Mouse (Mus musculus) midbrain, embryonic 12.5 days (tissue): Measurements from ENCODE around the gene Stard3. TPM values are rescaled to one million over a fixed set of nuclear protein-coding genes. Genes with fewer than 3 reads are reported as not detected.

ENCODE experiments used
- ATAC-seq: fragments of 200-750 bp; cut with Nextera tagmentation; 2 replicates; pipeline ENCODE4 v1.8.0; 2017; ENCODE audit warnings: low read depth, moderate TSS enrichment, moderate library complexity; ENCODE audit not compliant: low FRiP score
- H3K27ac ChIP-seq: fragments of 300-500 bp; sonication (generic); replicated peaks from 2 replicates; pipeline ENCODE4 v1.5.1; 2016; ENCODE audit warnings: mild to moderate bottlenecking
- H3K27me3 ChIP-seq: fragments of 300-500 bp; sonication (generic); 2 replicates; pipeline ENCODE4 v1.6.1; 2016; ENCODE audit warnings: mild to moderate bottlenecking
- H3K36me3 ChIP-seq: fragments of 300-500 bp; sonication (generic); 2 replicates; pipeline ENCODE4 v1.6.1; 2016
- H3K4me1 ChIP-seq: fragments of 300-500 bp; sonication (generic); 2 replicates; pipeline ENCODE4 v1.6.1; 2016
- H3K4me2 ChIP-seq: fragments of 300-500 bp; sonication (generic); replicated peaks from 2 replicates; pipeline ENCODE4 v1.6.1; 2016; ENCODE audit warnings: mild to moderate bottlenecking, moderate library complexity
- H3K4me3 ChIP-seq: fragments of 300-500 bp; sonication (generic); 2 replicates; pipeline ENCODE4 v1.5.1; 2016; ENCODE audit warnings: mild to moderate bottlenecking
- H3K9ac ChIP-seq: fragments of 300-500 bp; sonication (generic); replicated peaks from 2 replicates; pipeline ENCODE4 v1.6.1; 2016; ENCODE audit warnings: mild to moderate bottlenecking, moderate library complexity
- H3K9me3 ChIP-seq: fragments of 300-500 bp; sonication (generic); 2 replicates; pipeline ENCODE4 v1.6.1; 2016; ENCODE audit warnings: mild to moderate bottlenecking
- WGBS: fragments of 180-500 bp; shearing (Covaris S2); methylation state at CpG from one replicate; pipeline ENCODE4 v1.1.7; 2016; 5-methylcytosine and 5-hydroxymethylcytosine counted together
- polyA plus RNA-seq: library from polyadenylated mRNA; unstranded; fragments of >200 nt; fragmentation: Nextera tagmentation; extraction: Ambion mirVana; gene quantifications from 2 replicates; pipeline ENCODE4 v1.2.1, GENCODE M21; 2016

Stard3 gene
- polyA plus RNA-seq, 1 experiment from 2014 or later, result 52.0 TPM

DNA sequence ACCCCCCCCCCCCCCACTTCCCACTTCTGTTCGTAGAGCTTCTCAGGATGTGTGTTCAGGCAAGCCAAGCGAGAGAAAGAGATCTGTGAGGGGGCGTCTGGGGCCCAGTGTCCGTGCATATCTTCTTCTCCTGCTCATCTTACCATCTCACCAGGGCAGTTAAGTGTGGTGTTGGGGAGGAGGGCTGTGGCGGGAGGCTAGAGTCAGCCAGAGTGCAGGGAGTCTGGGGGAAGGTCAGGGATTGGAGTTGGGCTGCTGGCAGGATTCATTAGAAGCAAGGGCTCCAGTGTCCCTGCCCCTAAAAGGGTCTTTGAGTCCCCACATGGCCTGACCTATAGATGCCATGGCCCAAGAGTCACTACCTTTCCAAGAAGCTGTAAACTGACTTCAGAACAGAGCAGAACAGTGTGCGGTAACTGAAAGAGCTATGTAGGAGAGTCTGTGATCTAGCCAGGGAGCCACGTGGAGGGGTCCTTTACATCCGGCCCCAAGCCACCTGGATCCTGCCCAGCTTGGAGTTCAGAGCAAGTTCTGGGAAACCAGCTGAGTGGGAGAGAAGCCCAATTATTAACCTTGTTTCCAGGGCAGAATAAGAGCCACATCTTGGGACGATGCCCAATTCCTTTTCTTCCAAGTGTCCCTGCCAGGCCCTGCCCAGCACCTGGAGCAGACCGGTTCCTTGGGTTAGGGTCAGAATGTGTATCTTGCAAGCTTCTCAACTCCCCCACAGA is 34.9 kb upstream of the Stard3 start:
- H3K36me3 ChIP-seq, result no peaks in the 10 kb centered on the region
- no peak overlapping the region for H3K4me2 ChIP-seq
- H3K27ac ChIP-seq, result no peak overlapping the region
- no peaks in the 10 kb centered on the region for H3K9me3 ChIP-seq
- H3K4me1 ChIP-seq, result peaks cover 21% of the 10 kb centered on the region
- H3K27me3 ChIP-seq, result peaks cover 98% of the 10 kb centered on the region
- no peak overlapping the region for H3K9ac ChIP-seq
- WGBS, result 3% methylated on average over 9 of the region's 10 CpGs
- ATAC-seq, result no peak
- no peak overlapping the region for H3K4me3 ChIP-seq

DNA sequence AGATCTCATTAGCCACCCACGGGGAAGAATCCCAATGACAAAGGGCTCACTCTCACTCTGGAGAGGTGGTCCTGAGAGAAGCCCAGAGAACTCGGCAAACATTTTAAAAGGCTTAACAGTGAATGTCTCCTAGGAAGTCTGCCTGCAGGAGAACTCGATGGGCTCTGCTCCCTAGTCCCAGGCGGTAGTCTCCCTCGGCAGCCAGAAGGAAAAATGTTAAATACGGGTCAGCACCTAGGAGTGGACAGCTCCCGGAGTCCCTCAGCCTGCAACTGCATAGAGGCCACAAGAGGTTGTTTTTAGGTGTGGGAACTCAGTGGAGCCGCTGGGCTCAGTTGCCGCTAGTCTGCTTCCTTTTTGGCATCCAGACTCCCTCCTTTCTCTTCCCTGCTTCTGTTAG is 34.2 kb upstream of the Stard3 start:
- peaks cover 98% of the 10 kb centered on the region for H3K27me3 ChIP-seq
- no peaks in the 10 kb centered on the region for H3K36me3 ChIP-seq
- H3K4me3 ChIP-seq, result no peak overlapping the region
- ATAC-seq, result no peak
- H3K9ac ChIP-seq, result no peak overlapping the region
- H3K9me3 ChIP-seq, result no peaks in the 10 kb centered on the region
- no peak overlapping the region for H3K4me2 ChIP-seq
- no peak overlapping the region for H3K27ac ChIP-seq
- WGBS, result under 1% methylated on average over 9 of the region's 9 CpGs
- H3K4me1 ChIP-seq, result peaks cover 27% of the 10 kb centered on the region

- no peak for ATAC-seq
- Histone ChIP-seq H3K27ac (no peak overlapping the region), H3K27me3 (peaks cover 98% of the 10 kb centered on the region), H3K4me1 (peaks cover 29% of the 10 kb centered on the region), H3K4me3 (no peak overlapping the region), H3K4me2 (no peak overlapping the region), H3K9ac (no peak overlapping the region), H3K9me3 (no peaks in the 10 kb centered on the region), H3K36me3 (no peaks in the 10 kb centered on the region)
- WGBS, result 5% methylated on average over 14 of the region's 14 CpGs
Observed at GRCm38 (mm10) chr11:98325191-98325820, 32.9 kb upstream of the Stard3 start.

GRCm38 (mm10) chr11:98325821-98326218 is 32.3 kb upstream of the Stard3 start:
- no peaks in the 10 kb centered on the region for H3K9me3 ChIP-seq
- no peaks in the 10 kb centered on the region for H3K36me3 ChIP-seq
- H3K4me2 ChIP-seq, result no peak overlapping the region
- peaks cover 98% of the 10 kb centered on the region for H3K27me3 ChIP-seq
- no peak overlapping the region for H3K4me3 ChIP-seq
- peaks cover 28% of the 10 kb centered on the region for H3K4me1 ChIP-seq
- no peak for ATAC-seq
- no peak overlapping the region for H3K27ac ChIP-seq
- 3% methylated on average over 21 of the region's 22 CpGs for WGBS
- H3K9ac ChIP-seq, result no peak overlapping the region

DNA sequence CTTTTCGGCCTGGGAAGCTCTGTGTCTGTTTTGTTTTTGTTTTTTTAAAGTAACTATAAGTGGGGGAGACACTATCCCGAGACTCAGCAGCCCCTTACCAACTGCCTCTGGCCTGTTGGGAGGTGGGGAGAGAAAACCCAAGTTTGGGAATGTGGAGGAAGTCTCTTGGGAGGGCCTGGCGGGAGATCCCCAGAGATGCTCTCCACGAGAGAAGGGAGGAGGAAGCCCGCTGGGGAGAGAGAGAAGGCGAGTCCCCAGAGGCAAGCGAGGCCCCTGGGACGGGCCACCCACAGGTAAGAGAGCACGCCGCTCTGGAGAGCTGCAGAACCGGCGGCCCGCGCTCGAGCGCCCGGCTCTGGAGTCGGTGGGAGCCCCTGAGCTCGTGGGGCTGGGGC is 31.4 kb upstream of the Stard3 start:
- Histone ChIP-seq H3K9ac (no peak overlapping the region), H3K4me2 (peak overlapping the region; percentile 47), H3K4me3 (peak overlapping the region; percentile 39), H3K36me3 (no peaks in the 10 kb centered on the region), H3K9me3 (no peaks in the 10 kb centered on the region), H3K4me1 (peaks cover 26% of the 10 kb centered on the region), H3K27me3 (peaks cover 98% of the 10 kb centered on the region), H3K27ac (no peak overlapping the region)
- under 1% methylated on average over 19 of the region's 19 CpGs for WGBS
- ATAC-seq, result no peak

DNA sequence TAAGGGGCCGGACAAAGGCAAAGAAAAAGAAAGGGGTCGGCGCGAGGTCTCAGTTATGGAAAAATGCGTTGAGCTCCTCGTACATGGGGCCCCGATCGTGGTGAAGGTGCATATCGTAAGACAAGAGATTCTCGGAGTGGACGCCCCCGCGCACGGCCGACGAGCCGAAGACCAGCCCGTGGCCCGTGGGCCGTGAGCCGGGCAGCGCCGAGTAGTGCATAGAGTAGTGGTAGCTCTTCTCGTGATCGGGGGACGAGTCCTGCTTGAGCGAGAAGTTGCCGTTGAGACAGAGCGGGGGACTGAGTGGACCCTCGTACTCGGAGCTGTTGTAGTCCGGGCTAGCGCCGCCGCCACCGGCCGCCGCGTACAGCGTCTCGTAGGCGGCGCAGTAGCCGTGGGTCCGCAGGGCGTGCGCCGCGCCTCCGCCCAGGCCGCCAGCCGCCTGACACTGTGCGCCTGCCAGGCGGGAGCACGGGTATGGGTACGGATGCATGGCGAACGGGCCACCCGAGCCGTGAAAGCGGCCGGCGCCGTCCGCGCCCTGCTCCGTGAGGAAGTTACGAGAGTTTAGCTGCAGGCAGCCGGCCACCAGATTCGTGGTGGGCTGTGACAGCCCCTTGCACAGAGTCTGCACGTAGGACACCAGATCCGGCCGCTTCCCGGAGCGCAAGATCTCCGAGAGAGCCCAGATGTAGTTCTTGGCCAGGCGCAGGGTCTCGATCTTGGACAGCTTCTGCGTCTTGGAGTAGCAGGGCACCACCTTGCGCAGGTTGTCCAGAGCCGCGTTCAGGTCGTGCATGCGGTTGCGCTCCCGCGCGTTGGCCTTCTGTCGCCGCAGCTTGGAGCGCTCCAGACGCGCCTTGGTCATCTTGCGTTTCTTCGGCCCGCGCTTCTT is 30.8 kb upstream of the Stard3 start:
- peaks cover 98% of the 10 kb centered on the region for H3K27me3 ChIP-seq
- H3K9ac ChIP-seq, result no peak overlapping the region; the same call in 1 of the 2 replicates
- H3K27ac ChIP-seq, result no peak overlapping the region
- no peak for ATAC-seq
- peaks cover 26% of the 10 kb centered on the region for H3K4me1 ChIP-seq
- H3K4me3 ChIP-seq, result peak overlapping the region; percentile 39
- peak overlapping the region; percentile 47 for H3K4me2 ChIP-seq
- H3K9me3 ChIP-seq, result no peaks in the 10 kb centered on the region
- under 1% methylated on average over 84 of the region's 97 CpGs for WGBS
- no peaks in the 10 kb centered on the region for H3K36me3 ChIP-seq

GRCm38 (mm10) chr11:98328031-98328370 is 30.2 kb upstream of the Stard3 start:
- peak overlapping the region; percentile 39 for H3K4me3 ChIP-seq
- peak overlapping the region; percentile 47 for H3K4me2 ChIP-seq
- no peaks in the 10 kb centered on the region for H3K36me3 ChIP-seq
- WGBS, result under 1% methylated on average over 35 of the region's 35 CpGs
- no peak for ATAC-seq
- H3K27ac ChIP-seq, result no peak overlapping the region
- H3K9ac ChIP-seq, result no peak overlapping the region
- H3K4me1 ChIP-seq, result peaks cover 26% of the 10 kb centered on the region
- H3K9me3 ChIP-seq, result no peaks in the 10 kb centered on the region
- H3K27me3 ChIP-seq, result peaks cover 97% of the 10 kb centered on the region

DNA sequence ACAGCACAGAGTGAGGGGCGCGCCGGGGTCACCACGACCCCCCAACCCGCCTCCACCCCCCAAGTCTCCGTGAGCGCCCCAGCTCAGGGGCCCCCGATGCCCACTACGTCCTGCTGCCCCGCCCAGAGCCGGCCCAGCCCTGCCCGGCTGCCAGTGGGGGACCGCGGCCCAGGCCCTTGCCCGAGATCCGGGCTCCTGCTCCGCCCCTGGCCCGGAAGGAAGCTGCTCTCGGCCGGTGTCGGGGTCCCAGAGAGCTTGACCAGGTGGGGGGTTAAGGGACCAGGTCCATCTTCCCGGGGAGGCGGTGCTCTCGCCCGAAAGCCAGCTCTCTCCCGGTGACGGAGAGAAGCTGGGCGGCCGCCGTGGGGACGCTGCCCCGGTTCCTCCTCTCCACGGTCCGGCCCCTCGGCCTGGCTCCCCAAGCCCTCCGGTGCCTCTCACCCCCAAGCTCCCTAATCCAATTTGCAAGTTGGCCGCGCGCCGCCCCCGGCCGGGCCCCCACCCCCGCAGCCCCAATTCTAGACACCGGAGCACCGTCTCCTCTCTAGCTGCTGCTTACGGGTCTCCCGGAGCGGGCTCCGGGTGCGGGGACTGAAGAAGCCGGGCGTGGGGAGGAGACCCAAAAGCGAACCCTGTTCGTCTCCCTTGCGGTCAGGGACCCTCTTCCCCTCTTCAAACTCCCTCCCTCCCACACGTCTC is 29.6 kb upstream of the Stard3 start:
- under 1% methylated on average over 51 of the region's 56 CpGs for WGBS
- Histone ChIP-seq H3K9ac (0 out of 2 replicates have a peak overlapping the region, but pooled peaks have one; percentile 28), H3K9me3 (no peaks in the 10 kb centered on the region), H3K27me3 (peaks cover 97% of the 10 kb centered on the region), H3K36me3 (no peaks in the 10 kb centered on the region), H3K4me1 (peaks cover 26% of the 10 kb centered on the region), H3K4me3 (peak overlapping the region; percentile 39), H3K27ac (no peak overlapping the region), H3K4me2 (peak overlapping the region; percentile 47)
- ATAC-seq, result no peak

DNA sequence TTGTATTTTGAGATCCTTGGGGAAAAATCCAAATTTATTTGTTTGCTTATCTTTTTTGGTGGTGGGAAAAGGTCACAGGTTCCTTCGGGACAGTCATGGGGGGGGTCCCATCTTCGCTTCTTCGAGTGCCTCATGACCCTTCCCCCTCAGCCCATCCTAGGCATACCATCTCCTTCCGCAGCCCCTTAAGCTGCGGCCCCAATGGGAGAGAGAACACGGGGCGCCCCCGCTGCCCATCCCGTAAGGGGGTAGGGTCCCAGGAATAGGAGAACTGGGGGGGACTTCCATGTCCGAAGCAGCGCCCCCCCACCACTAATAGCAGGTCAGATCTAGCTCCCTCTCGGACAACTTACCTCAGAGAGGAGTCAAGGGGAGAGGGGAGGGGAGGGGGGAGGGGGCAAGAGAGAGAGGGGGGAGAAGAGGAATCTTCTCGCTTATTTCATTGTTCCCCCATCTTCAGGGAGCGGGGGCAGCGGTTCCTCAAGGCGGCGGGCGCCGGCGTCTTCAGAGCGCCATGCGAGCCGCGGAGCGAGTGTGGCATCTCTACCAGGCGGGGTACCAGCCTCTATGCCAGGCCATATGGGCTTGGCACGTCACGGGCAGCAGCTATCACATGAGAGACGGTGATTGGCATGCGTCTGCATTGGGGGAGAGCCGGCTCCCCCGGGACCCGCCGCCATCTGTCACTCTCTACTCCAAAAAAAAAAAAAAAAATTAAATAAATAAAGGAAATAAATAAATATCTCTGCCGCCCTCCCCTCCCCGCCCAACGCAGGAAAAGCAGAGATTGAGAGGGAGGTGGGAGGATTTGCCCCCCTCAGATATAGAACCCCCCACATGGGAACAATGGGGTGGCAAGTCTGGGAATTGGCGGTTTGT is 28.8 kb upstream of the Stard3 start, which contains the start of gene Neurod2:
TSS of gene Neurod2 (minus strand) at position 568 of the 879 bp plus-strand sequence.
- 2% methylated on average over 35 of the region's 38 CpGs for WGBS
- peak within 1 kb of the TSS; percentile 47 for H3K4me2 ChIP-seq
- H3K4me1 ChIP-seq, result peaks cover 32% of the 10 kb centered on the region
- no peak within 1 kb of the TSS for H3K27ac ChIP-seq
- H3K9ac ChIP-seq, result 0 out of 2 replicates have a peak within 1 kb of the TSS, but pooled peaks have one; percentile 28
- H3K36me3 ChIP-seq, result no peaks in the 10 kb centered on the region
- no peaks in the 10 kb centered on the region for H3K9me3 ChIP-seq
- no peak for ATAC-seq
- H3K27me3 ChIP-seq, result peaks cover 97% of the 10 kb centered on the region
- peak within 1 kb of the TSS; percentile 39 for H3K4me3 ChIP-seq

DNA sequence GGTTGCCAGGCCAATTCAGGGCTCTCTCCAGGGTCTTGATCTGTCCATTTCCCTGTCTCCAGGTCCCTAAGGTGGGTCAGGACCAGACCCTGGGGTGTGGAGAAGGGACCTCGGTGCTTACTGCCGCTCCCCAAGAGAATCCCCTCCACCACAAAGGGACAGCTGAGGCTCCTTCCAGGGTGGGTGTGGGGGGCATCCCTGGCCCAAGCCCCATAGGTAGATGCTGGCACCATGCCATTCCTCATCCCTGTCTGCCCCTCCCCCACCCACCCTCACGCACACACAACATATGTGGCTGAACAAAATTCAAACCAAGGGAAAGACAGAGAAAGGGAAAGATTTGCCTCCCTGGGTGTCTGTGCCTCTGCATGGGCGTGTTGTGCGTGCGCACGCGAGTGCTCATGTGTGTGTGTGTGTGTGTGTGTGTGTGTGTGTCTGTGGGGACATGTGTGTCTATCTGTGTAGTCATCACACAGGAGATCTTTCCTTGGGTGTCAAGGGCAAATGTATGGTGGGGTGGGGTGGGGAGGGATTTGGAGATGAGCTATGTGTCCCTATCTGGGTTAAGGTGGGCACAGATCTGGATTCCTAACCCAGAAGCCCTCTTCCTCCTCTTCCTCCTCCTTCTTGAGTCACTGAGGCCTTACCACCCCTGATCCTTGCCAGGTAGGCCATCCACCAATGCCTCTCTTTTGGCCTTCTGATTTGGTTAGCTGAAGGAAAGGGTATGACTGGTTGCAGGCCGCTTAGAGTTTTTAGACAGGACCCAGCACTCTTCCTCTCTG is 28.0 kb upstream of the Stard3 start:
- peaks cover 35% of the 10 kb centered on the region for H3K4me1 ChIP-seq
- no peaks in the 10 kb centered on the region for H3K9me3 ChIP-seq
- no peak for ATAC-seq
- H3K9ac ChIP-seq, result no peak overlapping the region
- 0 out of 2 replicates have a peak overlapping the region, but pooled peaks have one; percentile 3 for H3K4me2 ChIP-seq
- 24% methylated on average over 9 of the region's 9 CpGs for WGBS
- H3K27me3 ChIP-seq, result peaks cover 97% of the 10 kb centered on the region
- H3K4me3 ChIP-seq, result no peak overlapping the region
- H3K36me3 ChIP-seq, result no peaks in the 10 kb centered on the region
- no peak overlapping the region for H3K27ac ChIP-seq
